Mouse (Mus musculus) naive thymus-derived CD4-positive, alpha-beta T cell, adult 2 months (primary cell): ENCODE results near the gene Srgap3.

Experiments
- DNase-seq: peaks from one replicate; pipeline ENCODE4 v3.0.0-alpha.2; 2011; ENCODE audit warnings: low read depth

Srgap3 gene

DNA sequence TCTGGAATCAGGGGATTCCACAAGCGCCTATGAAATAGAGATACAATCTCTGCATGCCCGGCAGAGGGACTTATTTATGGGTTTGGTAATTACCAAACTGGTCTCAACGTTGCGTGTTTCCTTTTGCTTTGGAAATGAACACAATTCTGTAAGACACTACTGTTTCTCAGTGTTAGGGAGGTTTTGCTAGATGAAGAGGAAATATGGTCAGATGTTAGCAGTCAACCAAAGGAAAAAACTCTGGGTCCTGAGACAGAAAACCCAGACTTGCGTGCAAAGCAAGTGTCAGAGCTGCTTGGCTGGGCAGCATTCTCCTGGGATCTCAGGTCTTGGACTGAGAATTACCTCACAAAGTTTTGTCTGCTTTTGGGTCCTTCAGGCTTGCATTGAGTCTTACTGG is 34.5 kb downstream of the Srgap3 start:
- no peak for DNase-seq

DNA sequence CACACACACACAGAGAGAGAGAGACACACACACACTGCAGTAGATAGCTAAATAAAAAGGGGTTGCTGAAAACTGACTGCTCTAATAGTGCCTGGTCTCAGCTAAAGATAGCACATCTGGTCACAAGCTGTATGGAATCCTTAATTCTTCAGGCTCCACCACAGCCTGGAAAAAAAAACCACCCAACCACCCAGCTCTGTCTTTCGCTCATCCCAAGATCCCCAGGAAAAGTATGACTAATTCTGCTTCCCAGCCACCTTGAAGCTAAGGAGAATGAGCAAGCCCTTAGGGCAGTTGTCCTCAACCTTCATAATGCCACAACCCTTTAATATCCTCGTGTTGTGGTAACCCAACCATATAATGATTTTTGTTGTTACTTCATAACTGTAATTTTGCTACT is 37.4 kb downstream of the Srgap3 start:
- DNase-seq = no peak

DNA sequence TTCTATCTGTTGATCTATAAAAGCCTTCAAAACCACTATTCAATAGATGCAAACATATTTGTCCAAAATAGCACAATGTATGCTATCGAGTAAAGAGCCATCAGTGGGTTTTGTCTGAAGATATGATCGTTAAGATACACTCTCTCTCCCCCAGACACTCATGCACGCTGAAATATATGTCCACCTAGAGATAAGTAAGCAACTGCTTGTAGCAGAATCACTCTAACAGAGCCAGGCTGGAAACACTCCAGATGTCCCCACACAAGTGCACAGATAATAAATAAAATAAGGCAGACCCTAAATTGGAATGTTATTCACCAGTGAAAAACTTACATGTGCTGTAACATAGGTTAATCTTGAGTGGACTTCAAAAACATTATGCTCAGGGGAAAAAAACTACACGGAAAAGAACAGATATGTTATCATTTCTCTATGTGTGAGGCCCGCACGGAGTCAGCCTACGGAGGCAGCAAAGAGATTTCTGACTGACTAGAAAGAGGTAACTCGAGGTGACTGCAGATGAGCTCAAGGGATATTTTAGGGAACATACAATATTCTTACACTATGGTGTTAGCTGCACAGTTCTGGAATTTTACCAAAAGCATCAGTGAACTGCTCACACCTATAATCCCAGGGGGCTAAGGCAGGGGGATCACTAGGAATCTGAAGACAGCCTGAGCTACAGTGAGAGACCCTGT is 39.0 kb downstream of the Srgap3 start:
- DNase-seq = no peak

DNA sequence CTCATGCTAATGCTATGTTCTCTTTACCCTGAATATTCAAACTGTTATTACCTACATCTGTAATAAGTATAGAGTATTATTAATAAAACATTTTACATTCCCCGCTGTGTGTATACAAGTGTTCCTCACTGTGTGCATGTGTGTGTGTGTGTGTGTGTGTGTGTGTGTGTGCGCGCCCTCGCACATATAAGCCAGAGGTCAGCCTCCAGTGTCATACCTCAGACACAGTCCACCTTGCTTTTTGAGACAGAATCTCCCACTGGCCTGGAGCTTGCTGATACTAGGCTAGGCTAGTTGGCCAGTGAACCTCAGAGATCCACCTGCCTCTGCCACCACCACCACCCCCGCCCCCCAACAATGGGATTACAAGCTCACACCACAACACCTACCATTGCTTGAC is 43.3 kb downstream of the Srgap3 start:
- no peak for DNase-seq

DNA sequence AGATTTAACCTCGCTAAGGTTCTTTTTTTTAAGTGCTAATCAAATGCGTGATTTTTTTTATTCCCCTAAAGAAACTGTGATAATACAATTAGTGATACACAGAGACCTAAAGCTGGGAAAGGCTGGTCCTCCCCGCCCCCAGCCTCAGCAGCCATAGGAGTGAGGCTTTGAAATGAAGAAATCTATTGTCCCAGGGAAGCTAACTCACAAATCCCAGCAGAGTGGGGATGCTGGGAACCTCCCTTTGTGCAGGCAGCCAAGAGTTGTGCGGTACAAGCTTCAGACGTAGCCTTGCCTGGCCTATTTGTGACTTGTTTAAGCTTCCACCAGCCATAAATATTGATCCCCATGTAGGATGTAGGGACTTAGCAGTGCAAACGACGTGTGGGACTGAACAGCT is 43.8 kb downstream of the Srgap3 start:
- no peak for DNase-seq

DNA sequence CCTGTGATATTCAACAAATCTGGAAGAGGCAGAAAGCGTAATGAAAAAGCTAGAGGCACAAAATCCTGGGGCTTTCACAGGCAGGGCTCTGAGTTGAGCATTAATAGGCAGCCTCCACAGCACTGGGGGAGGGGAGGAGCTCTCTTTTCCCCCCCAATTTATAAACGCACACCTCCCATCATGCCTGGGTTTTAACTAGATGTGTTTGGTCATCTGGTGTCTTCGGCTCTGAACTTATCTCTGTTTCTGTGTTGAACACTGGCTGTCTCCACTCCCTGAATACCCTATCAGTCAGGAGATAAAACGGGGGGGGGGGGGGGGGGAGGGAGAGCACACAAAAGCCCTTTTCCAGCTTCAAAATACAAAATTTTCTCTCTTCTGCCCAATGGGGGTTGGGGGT is 44.3 kb downstream of the Srgap3 start:
- DNase-seq = no peak

DNA sequence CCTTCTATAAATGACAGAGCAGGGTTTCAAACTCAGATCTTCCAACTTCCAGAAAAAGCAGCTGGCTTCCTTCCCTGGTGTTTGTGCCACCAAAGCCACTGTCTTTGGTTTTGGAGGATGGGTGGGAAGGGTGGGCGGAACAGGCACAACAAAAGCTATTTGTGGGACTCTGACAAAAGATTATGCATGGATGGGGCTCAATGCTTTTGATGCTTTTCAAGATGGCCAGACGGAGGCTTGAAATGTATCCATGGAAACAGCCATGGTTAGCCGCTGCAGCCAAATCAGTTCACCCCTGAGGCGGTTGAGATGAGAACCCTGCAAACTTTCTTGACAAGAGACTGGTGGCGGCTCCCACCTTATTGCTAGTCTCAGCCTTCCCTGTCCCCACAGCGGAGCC is 46.8 kb downstream of the Srgap3 start:
- no peak for DNase-seq

DNA sequence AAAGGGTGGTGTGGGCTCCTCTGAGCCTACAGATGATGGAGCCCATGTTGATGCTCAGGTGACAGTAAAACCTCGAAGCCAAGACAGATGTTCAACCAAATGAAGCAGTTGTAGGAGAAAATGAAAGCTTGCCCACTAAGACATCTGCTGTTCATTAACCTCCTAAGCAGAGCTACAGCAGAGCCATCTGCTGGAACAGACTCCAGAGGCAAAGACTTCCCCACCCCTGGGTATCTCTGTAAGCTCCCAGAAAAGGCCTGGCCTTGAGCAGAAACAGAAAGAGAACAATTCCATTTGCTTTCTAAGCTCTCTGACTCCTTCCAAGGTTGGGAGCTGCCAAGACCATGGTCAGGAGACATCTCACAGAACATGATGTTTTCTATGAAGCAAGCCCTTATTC is 47.4 kb downstream of the Srgap3 start:
- no peak for DNase-seq

DNA sequence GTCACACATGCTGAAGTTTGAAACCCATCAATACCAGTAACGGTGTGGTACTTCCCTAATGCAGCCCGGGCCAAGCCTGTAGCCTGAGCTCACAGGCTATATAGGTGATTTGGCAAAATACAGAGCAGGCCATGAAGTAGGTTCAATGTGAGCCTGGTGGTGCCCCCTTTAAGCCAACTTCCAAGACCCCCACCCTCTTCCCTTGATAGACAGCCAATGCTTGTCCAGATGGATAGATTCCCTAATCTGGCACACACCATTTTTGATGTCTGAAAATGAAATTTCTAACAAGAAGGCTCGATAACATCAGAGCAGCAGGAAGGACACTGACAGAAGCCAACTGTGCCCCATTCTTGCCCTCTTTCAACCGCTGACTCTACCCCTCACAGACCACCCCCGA is 47.8 kb downstream of the Srgap3 start:
- DNase-seq = no peak

DNA sequence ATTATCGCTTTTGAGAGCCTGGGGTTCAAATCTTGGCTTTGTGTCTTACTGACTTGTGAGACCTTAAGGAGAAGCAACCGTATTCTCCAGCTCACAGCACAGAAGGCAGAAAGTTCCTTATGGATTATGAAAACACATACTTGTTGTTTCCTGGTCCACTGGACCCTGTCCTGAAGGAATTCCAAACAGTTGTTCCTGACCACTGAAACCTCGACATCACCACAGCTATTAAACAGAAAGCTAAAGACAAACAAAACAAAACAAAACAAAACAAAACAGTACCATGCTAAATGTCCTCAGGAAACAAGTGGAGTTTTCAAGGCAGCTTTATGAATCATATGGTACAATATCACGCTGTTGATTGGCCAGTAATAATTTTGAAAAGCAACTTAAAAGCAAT is 48.6 kb downstream of the Srgap3 start:
- DNase-seq = no peak

DNA sequence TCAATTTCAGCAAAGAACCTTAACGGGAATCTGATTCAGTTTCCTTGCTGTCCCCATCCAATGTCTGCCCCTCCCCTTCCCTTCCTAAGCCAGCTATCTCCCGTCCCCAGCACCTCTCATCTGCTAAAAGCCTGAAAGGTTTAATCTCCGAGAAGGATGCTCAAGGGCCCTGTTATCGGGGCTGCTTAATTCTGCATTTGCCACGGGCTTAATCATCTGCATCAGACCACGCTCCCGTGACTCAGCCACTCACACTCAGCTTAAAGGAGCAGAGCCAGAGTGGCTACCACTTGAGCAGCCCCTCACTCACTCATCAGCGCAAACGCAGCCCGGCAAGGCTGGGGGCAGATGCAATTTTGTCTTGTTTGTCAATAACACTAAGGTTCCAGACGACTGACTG is 50.7 kb downstream of the Srgap3 start:
- no peak for DNase-seq

DNA sequence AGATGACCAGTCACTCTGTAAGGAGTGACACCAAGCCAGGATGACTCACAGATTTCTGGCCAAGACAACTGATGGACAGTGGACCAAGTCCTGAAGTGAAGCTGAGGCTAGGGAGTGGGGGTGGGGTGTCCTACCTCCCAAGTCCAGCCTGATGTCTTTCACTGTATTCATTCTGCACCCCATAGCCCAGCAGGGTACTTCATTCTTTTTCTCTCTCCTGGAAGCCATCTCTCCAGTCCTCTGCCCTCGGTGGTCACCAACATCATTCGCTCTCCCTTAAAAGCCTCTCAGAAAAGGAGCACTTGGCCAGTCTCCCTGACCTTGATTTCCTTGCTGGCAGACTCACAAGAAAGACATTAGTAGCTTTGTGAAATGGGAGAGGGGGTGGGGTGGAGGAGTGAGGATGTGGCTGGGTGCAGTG is 56.7 kb downstream of the Srgap3 start:
- no peak for DNase-seq

DNA sequence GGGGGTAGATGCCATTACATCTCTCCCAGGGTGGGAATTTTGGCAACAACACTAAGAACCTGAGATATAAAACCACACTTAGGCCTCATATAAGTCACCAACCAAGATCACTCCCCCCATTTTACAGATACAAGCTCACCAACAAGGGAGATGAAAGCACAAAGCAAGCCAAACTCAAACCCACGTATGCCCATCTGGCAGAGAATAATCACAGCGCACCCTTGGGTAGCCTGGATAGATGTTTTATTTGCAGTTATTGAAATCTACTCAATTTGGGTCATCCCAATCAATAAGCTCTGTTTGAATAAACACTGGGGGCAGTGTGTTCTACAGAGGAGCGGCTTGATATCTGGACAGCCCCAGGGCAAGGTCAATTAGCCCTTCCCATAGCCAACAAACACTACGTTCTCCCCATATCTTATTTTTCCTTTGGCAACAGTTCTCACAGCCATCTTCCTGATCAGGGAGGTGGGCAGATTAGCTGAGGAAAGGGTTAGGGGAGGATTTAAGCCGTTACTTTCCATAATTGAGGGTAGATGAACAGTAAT is 63.4 kb downstream of the Srgap3 start:
- no peak for DNase-seq

DNA sequence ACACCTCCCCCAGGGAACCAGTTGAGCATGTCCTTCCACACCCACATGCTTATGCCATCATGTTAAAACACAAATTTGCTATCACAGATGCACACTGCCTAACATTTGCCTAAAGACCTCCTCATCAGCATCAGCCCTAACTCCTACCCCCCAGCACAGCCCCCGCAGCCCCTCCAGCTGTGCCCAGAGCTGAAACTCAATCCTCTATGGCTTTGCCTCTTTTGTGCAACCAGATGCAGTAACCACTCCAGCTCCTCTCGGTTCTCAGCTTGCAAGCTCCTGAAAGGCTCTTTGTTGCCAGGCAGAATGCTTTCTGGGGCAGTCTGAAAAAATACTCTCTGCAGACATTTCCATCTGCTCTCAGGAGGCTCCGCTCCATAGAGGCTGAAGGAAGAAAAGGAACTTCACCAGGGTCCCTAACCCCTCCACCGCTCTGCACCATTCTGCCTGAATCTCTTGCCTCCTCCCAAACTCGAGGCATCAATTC is 67.0 kb downstream of the Srgap3 start:
- DNase-seq = no peak

DNA sequence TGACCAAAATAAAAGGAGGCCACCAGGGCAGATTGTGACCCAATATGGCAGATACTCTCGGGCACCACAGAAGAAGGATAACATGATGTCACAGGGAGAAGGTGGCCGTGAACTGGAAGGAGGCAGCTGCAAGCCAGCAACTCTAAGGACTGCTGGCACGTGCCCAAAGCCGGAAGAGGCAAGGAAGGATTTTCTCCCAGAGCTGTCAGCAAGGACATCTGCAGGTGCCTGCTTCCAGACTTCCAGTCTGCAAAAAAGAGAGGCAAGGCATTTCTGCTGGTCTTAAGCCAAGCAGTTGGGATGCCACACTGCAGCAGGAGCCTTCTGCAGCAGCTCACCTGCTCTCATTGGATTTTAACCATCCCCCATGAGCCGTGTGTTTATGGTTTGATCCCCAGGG is 67.9 kb downstream of the Srgap3 start:
- no peak for DNase-seq

DNA sequence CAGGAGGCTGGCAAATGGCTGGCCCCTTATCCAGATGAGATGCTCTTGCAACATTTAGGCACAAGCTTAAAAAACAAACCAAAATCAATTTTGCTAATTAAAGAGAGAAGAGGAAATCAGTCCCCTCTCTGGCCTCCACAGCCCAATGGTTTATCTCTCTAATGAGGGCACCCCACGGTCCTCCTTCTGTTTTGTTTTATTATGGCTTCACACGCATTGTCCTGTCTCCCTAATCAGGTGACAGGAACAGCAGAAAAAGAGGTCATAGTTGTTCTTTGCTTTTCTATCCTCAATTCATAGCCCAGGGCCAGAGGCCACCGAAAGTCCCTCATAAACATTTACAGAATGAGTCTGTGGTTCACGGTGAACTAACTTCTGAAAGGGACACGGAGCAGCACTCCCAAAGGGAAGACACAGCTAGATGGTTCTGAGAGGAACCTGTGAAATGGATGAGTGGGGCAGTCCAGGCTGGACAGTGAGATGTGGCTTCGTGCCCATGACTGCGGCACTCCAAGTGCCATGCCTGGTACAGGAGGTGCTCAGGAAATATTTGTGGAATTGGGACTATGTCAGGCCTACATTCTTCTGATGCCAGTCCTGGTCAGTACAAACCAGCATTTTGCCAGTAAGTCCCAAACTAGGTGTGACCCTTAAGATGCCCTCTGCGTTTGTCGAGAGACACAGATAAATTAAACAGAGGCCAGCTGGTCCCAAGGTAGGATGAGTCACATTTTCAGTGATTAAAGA is 73.8 kb downstream of the Srgap3 start:
- DNase-seq = no peak

DNA sequence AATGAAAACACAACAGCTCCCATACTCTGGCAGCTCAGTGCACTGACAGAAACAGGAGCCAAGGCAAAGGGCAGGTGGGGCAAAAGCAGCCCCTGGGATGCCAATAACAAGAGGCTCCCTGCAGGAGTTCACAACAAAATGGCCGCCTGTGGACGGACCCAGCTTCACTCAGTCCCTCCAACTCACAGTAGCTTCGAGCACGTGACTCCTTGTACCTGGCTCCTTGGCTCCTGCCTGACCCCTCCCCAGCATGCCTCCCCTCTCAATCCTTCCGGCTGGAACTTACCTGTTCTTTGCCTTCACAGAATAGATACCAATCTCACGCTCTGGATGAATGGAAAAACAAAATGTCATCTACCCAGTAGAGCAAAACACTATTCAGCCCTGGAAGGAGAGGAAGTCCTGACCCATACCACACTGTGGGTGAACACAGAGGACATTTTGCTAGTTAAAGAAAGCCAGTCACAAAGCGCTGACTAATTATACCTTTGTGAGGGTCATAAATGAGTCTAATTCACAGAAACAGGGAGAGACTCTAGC is 75.8 kb downstream of the Srgap3 start:
- DNase-seq = no peak

DNA sequence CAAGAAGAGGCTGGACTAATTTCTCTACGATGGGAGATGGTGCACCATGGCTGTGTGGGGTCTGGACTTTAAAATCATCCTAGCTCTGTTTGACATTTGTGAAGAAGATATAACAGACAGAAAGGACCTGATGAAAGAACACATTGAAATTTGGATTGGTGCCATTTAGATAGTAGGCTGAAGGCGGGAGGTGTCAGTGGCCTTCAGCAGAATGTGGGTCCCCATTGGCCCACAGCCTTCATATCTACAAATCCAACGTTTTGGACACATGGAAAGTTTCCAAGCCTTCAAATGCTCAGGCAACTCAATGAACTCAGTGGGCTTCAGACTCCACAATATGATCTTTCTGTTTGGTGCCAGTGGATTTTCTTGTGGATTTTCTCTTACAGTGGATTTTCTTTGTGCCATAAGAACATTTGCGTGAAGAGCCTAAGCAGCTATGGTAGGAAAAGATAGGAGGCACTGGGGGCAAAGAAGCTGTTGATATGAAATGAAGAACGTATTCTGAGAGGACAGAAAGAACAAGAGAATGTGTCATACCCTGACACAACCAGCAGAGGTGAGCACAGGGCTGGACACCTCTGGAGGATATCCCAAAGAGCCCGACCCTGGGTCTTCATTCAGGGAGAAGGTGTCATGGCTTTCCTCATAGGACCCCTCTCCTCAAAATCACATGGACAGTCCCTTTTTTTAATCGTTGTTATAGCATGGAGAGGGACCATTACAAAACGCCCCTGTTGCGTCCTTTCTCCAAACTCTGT is 78.7 kb downstream of the Srgap3 start:
- DNase-seq = no peak

DNA sequence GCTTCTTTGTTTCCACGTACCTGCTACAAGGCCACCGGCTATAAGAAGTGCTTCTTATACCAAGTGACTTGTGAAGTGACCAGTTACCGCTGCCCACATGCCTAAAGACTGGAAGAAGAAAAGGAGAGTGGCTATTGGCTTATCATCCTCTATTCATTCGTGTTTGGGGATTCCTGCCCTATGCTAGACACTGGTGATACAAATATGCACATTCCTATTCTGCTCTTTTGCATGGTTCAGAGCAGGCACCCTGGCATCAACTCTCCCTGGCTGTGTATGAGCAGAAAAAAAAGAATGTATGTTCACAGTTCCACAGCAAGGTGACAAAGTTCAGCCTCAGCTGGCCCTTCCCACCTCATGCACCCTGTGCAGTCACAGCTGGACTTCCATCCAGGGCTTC is 81.0 kb downstream of the Srgap3 start:
- DNase-seq = no peak

DNA sequence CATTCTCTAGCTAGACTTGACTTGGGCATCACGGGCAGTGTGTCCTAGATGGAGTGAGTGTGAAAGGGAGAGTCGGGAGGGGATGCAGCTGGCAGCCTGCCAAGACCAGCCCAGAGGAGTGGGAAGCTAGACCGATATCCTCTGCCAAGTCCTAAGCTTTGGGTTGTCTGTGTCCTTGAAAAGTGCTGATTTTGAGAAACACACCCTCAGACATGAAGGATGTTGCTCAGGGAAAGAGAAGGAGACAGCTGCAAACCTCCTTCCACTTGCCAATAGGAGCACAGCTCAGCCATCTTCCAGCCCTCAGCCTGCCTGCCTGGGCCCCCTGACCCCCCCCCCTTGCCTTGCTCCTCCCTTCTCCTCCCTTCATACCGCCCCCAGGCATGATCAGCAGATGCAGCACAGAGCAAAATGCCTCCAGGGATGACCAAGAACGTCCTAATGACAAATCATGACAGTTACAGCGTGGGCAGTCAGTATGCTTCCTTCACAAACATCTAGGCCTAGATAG is 82.0 kb downstream of the Srgap3 start:
- DNase-seq = no peak

DNA sequence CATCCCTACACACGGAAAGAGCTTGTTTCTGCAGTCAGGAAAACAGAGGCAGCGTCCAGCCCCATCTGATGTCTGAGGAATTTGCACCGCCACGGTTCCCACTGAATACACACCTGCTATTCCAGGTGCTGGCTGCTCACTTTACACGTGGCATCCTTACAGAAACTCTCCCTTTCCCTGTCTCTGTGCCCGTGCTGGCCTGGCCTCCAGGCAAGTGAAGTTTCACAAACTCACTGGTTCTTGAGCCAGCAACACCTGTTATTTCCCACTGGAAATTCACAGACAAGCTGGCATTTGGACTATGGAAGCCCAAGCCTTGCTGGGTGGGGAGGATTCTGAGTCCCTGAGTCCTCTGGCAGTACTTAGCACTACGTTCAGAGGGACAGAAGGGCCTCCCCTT is 84.6 kb downstream of the Srgap3 start:
- no peak for DNase-seq
